Mouse (Mus musculus): Measurements from ENCODE around the gene Dnajc28. TPM values are rescaled to one million over a fixed set of nuclear protein-coding genes. Genes with fewer than 3 reads are reported as not detected.

Dnajc28 gene
- polyA plus RNA-seq, 2 experiments: 0.71 to 1.8 TPM

GRCm38 (mm10) chr16:91582307-91582706 lies 36.5 kb downstream of the Dnajc28 start:
- Histone ChIP-seq H3K27me3 (ENCODE audit: control insufficient read depth, insufficient read depth, low read length) (no peaks in the 10 kb centered on the region), H3K4me3 (ENCODE audit: insufficient read depth in 1 of 2, low read depth in 2 of 2, low read length in 2 of 2) (no peak overlapping the region), H3K27ac (no peak overlapping the region), H3K36me3 (replicated peaks; ENCODE audit: control insufficient read depth, insufficient read depth, low read depth) (no peaks in the 10 kb centered on the region), H3K4me2 (ENCODE audit: low read depth) (no peak overlapping the region), H3K9ac (replicated peaks) (no peak overlapping the region), H3K9me3 (ENCODE audit: control insufficient read depth, low read length) (no peaks in the 10 kb centered on the region), H3K4me1 (replicated peaks; ENCODE audit: control insufficient read depth in 2 of 2, insufficient read depth in 2 of 2, low read length in 1 of 2) (no peaks in the 10 kb centered on the region)
- no peak for ATAC-seq (ENCODE audit: insufficient read depth)
- DNase-seq (ENCODE audit: low read depth in 3 of 3, low spot score in 3 of 3): peak in 2 of 3 experiments; percentile 24 to 46
- WGBS (ENCODE audit: insufficient replicate concordance): 45% methylated on average over 2 of the region's 2 CpGs
- TF ChIP-seq EP300 (IDR thresholded peaks at IDR 0.05; ENCODE audit: low read depth): no peak
- TF ChIP-seq CTCF (IDR thresholded peaks at IDR 0.05; ENCODE audit: low read depth): peak; percentile 80

GRCm38 (mm10) chr16:91578980-91579720 lies 39.7 kb downstream of the Dnajc28 start:
- no peak overlapping the region for H3K27ac ChIP-seq
- H3K9me3 ChIP-seq (ENCODE audit: control insufficient read depth, low read length): no peaks in the 10 kb centered on the region
- H3K4me3 ChIP-seq (ENCODE audit: insufficient read depth in 1 of 2, low read depth in 2 of 2, low read length in 2 of 2): no peak overlapping the region
- no peaks in the 10 kb centered on the region for H3K4me1 ChIP-seq (replicated peaks; ENCODE audit: control insufficient read depth in 2 of 2, insufficient read depth in 2 of 2, low read length in 1 of 2)
- no peak for ATAC-seq (ENCODE audit: insufficient read depth)
- no peak overlapping the region for H3K9ac ChIP-seq (replicated peaks)
- DNase-seq (ENCODE audit: low read depth in 3 of 3, low spot score in 3 of 3): no peak
- no peak overlapping the region for H3K4me2 ChIP-seq (ENCODE audit: low read depth)
- H3K27me3 ChIP-seq (ENCODE audit: control insufficient read depth, insufficient read depth, low read length): no peaks in the 10 kb centered on the region
- 75% methylated on average over 14 of the region's 14 CpGs for WGBS (ENCODE audit: insufficient replicate concordance)
- TF ChIP-seq EP300 (IDR thresholded peaks at IDR 0.05; ENCODE audit: low read depth) (no peak), CTCF (IDR thresholded peaks at IDR 0.05; ENCODE audit: low read depth) (no peak)
- H3K36me3 ChIP-seq (replicated peaks; ENCODE audit: control insufficient read depth, insufficient read depth, low read depth): no peaks in the 10 kb centered on the region

- no peaks in the 10 kb centered on the region for H3K9me3 ChIP-seq (ENCODE audit: control insufficient read depth, low read length)
- no peak overlapping the region for H3K9ac ChIP-seq (replicated peaks)
- no peak for TF ChIP-seq EP300 (IDR thresholded peaks at IDR 0.05; ENCODE audit: low read depth)
- TF ChIP-seq CTCF (IDR thresholded peaks at IDR 0.05; ENCODE audit: low read depth): no peak
- 79% methylated on average over 13 of the region's 13 CpGs for WGBS (ENCODE audit: insufficient replicate concordance)
- no peaks in the 10 kb centered on the region; a peak in 1 of 4 replicates for H3K4me1 ChIP-seq (replicated peaks; ENCODE audit: control insufficient read depth in 2 of 2, insufficient read depth in 2 of 2, low read length in 1 of 2)
- H3K4me2 ChIP-seq (ENCODE audit: low read depth): no peak overlapping the region
- ATAC-seq (ENCODE audit: insufficient read depth): no peak
- H3K4me3 ChIP-seq (ENCODE audit: insufficient read depth in 1 of 2, low read depth in 2 of 2, low read length in 2 of 2): no peak overlapping the region
- H3K36me3 ChIP-seq (replicated peaks; ENCODE audit: control insufficient read depth, insufficient read depth, low read depth): no peaks in the 10 kb centered on the region
- no peaks in the 10 kb centered on the region for H3K27me3 ChIP-seq (ENCODE audit: control insufficient read depth, insufficient read depth, low read length)
- DNase-seq (ENCODE audit: low read depth in 3 of 3, low spot score in 3 of 3): no peak
- H3K27ac ChIP-seq: no peak overlapping the region
These were observed 43.7 kb downstream of the Dnajc28 start for GRCm38 (mm10) chr16:91575151-91575550.

GRCm38 (mm10) chr16:91571105-91571504 lies 47.7 kb downstream of the Dnajc28 start:
- TF ChIP-seq EP300 (IDR thresholded peaks at IDR 0.05; ENCODE audit: low read depth) (no peak), CTCF (IDR thresholded peaks at IDR 0.05; ENCODE audit: low read depth) (no peak)
- no peak overlapping the region for H3K27ac ChIP-seq
- H3K4me2 ChIP-seq (ENCODE audit: low read depth): no peak overlapping the region
- no peaks in the 10 kb centered on the region for H3K27me3 ChIP-seq (ENCODE audit: control insufficient read depth, insufficient read depth, low read length)
- ATAC-seq (ENCODE audit: insufficient read depth) (no peak), DNase-seq (ENCODE audit: low read depth in 3 of 3, low spot score in 3 of 3) (no peak)
- H3K4me1 ChIP-seq (replicated peaks; ENCODE audit: control insufficient read depth in 2 of 2, insufficient read depth in 2 of 2, low read length in 1 of 2): peaks cover 0 to 2% of the 10 kb centered on the region in 2 experiments; a peak in 1 of 4 replicates
- no peak overlapping the region for H3K4me3 ChIP-seq (ENCODE audit: insufficient read depth in 1 of 2, low read depth in 2 of 2, low read length in 2 of 2)
- no peaks in the 10 kb centered on the region for H3K9me3 ChIP-seq (ENCODE audit: control insufficient read depth, low read length)
- no peak overlapping the region for H3K9ac ChIP-seq (replicated peaks)
- no peaks in the 10 kb centered on the region for H3K36me3 ChIP-seq (replicated peaks; ENCODE audit: control insufficient read depth, insufficient read depth, low read depth)
- 19% methylated on average over 3 of the region's 3 CpGs for WGBS (ENCODE audit: insufficient replicate concordance)

- H3K4me2 ChIP-seq (ENCODE audit: low read depth): no peak overlapping the region
- DNase-seq (ENCODE audit: low read depth in 3 of 3, low spot score in 3 of 3) (no peak), ATAC-seq (ENCODE audit: insufficient read depth) (no peak)
- no peak overlapping the region for H3K27ac ChIP-seq
- TF ChIP-seq CTCF (IDR thresholded peaks at IDR 0.05; ENCODE audit: low read depth) (no peak), EP300 (IDR thresholded peaks at IDR 0.05; ENCODE audit: low read depth) (no peak)
- H3K9me3 ChIP-seq (ENCODE audit: control insufficient read depth, low read length): no peaks in the 10 kb centered on the region
- no peaks in the 10 kb centered on the region for H3K36me3 ChIP-seq (replicated peaks; ENCODE audit: control insufficient read depth, insufficient read depth, low read depth)
- peaks cover 13 to 17% of the 10 kb centered on the region in 2 experiments for H3K4me1 ChIP-seq (replicated peaks; ENCODE audit: control insufficient read depth in 2 of 2, insufficient read depth in 2 of 2, low read length in 1 of 2)
- H3K4me3 ChIP-seq (ENCODE audit: insufficient read depth in 1 of 2, low read depth in 2 of 2, low read length in 2 of 2): no peak overlapping the region
- H3K27me3 ChIP-seq (ENCODE audit: control insufficient read depth, insufficient read depth, low read length): no peaks in the 10 kb centered on the region
- 79% methylated on average over 10 of the region's 10 CpGs for WGBS (ENCODE audit: insufficient replicate concordance)
- no peak overlapping the region for H3K9ac ChIP-seq (replicated peaks)
These were observed 49.9 kb downstream of the Dnajc28 start for GRCm38 (mm10) chr16:91568960-91569359.
